Mouse (Mus musculus) testis, adult 2 months (tissue): ENCODE measurements at regions not wholly inside any gene's neighbourhood (a gene's known extent, or its start where the extent isn't known, plus 50 kb on each side); places are given as distances from the start of the nearest gene placed in this dataset.

ENCODE experiments used
- CTCF ChIP-seq: fragments of 200-500 bp; IDR thresholded peaks from 2 replicates; pipeline ENCODE4 v1.5.1; 2012; ENCODE audit warnings: low read depth, mild to moderate bottlenecking, inconsistent platforms, low read length, moderate library complexity; ENCODE audit not compliant: control insufficient read depth, insufficient read depth, insufficient replicate concordance
- POLR2A ChIP-seq: fragments of 200-500 bp; IDR thresholded peaks from 2 replicates; pipeline ENCODE4 v1.6.1; 2012; ENCODE audit warnings: low read depth, mild to moderate bottlenecking, inconsistent platforms, low read length, moderate library complexity; ENCODE audit not compliant: control insufficient read depth

DNA sequence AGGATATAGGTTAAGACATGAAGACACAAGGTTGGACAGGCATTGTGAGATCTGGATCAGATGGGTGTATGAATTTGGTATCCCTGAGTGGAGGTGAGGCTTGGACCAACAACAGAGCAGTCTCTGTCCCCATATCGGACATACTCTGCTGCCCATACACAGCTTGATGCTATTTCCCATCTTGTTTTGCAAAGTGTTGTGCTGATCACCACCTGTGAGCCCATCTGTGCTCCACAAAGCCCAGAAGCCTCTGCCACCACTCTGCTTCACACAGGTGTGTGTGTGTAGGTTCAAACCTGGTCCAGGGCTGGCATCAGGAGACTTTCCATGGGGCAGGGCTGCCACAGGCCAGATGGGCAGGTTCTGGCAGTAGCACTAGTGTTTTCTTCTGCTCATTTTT, 252.9 kb upstream of the Dpp6 start:
- no peak for TF ChIP-seq CTCF
- TF ChIP-seq POLR2A: no peak
